Mouse (Mus musculus): Measurements from ENCODE around the gene Ifitm3. TPM values are rescaled to one million over a fixed set of nuclear protein-coding genes. Genes with fewer than 3 reads are reported as not detected.
A peak's percentile ranks its signal among the peaks of the same experiment; 100 is the strongest.
"Not testable (repeated sequence)": the region's sequence is repeated elsewhere in the genome, so short reads cannot be mapped to it uniquely, and the experiment has no call there.

Ifitm3 gene
- polyA plus RNA-seq, 1 experiment from 2014 or later: 61.7 TPM

DNA sequence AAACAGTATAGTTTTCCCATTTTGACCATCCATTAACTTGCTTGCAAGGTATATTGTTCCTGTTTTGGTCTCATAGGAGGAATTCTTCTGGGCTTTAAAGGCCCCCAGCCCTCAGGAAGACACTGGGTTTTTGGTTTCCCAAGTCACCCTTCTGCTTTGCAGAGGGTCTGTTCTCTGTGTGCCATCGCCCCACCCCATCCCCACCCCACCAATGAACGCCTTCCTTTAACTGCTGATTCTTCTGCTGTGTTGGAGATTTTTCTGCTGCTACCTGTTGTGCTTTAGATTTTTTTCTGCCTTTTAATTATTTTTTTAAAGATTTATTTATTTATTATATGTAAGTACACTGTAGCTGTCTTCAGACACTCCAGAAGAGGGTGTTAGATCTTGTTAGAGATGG is 18.3 kb upstream of the Ifitm3 start, which contains the start of gene Gm17387:
TSS of gene Gm17387 (plus strand) at position 301 of the 400 bp plus-strand sequence.
- Histone ChIP-seq H3K27ac (no peak within 1 kb of the TSS), H3K4me1 (replicated peaks) (peaks cover 33% of the 10 kb centered on the region), H3K36me3 (no peaks in the 10 kb centered on the region), H3K4me2 (no peak within 1 kb of the TSS), H3K9me3 (replicated peaks) (no peaks in the 10 kb centered on the region), H3K4me3 (replicated peaks) (no peak within 1 kb of the TSS), H3K9ac (no peak within 1 kb of the TSS), H3K27me3 (no peaks in the 10 kb centered on the region)
- DNase-seq: no peak
- WGBS (ENCODE audit: insufficient replicate concordance): 80% methylated on average over 2 of the region's 2 CpGs
- ATAC-seq (ENCODE audit: low read depth): no peak

GRCm38 (mm10) chr7:141026740-141027098 is 16.1 kb upstream of the Ifitm3 start:
- Histone ChIP-seq H3K9ac (no peak overlapping the region), H3K4me2 (no peak overlapping the region), H3K4me1 (replicated peaks) (peaks cover 18% of the 10 kb centered on the region), H3K9me3 (replicated peaks) (no peaks in the 10 kb centered on the region), H3K27me3 (no peaks in the 10 kb centered on the region), H3K36me3 (no peaks in the 10 kb centered on the region), H3K4me3 (replicated peaks) (no peak overlapping the region), H3K27ac (no peak overlapping the region)
- DNase-seq (no peak), ATAC-seq (ENCODE audit: low read depth) (no peak)
- WGBS (ENCODE audit: insufficient replicate concordance): 63% methylated on average over 5 of the region's 5 CpGs

DNA sequence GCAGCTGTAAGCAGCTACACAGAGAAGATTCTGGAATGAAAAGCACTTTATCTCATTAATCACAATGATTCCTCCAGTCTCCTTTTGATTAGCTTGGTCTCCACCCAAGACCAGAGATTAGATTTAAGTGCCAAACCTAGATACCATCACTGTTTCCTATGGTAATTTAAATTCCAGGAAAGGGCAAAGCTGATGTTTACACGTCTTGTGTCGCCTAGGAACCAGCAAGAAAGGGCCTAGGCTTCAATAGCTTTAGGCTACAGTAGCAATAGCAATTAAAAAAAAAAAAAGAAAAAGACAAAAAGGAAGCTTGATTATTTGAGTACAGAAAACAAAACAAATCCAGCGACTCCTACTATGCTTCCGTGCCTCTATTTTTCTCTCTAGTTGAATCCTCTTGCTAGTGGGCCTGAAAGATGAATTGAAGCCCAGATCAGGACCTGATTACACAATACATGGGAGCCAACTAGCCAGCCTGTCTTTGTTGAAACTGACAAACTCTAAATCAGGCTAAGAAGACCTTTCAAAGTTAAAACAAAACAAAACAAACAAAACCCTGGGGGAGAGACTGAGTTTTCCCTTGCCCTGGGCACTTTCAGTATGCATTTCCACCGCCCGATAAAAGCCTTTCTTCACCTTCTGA is 15.6 kb upstream of the Ifitm3 start:
- no peaks in the 10 kb centered on the region for H3K27me3 ChIP-seq
- H3K9me3 ChIP-seq (replicated peaks): no peaks in the 10 kb centered on the region
- no peak overlapping the region for H3K4me3 ChIP-seq (replicated peaks)
- WGBS (ENCODE audit: insufficient replicate concordance): 66% methylated on average over 6 of the region's 6 CpGs
- no peak overlapping the region for H3K4me2 ChIP-seq
- H3K27ac ChIP-seq: no peak overlapping the region
- no peak overlapping the region for H3K9ac ChIP-seq
- no peaks in the 10 kb centered on the region for H3K36me3 ChIP-seq
- no peak for ATAC-seq (ENCODE audit: low read depth)
- no peak for DNase-seq
- peaks cover 22% of the 10 kb centered on the region for H3K4me1 ChIP-seq (replicated peaks)

- no peaks in the 10 kb centered on the region for H3K9me3 ChIP-seq (replicated peaks)
- H3K36me3 ChIP-seq: no peaks in the 10 kb centered on the region
- H3K27me3 ChIP-seq: no peaks in the 10 kb centered on the region
- WGBS (ENCODE audit: insufficient replicate concordance): 52% methylated on average over 6 of the region's 6 CpGs
- H3K4me1 ChIP-seq (replicated peaks): peaks cover 20% of the 10 kb centered on the region
- no peak for DNase-seq
- ATAC-seq (ENCODE audit: low read depth): no peak
- no peak overlapping the region for H3K4me2 ChIP-seq
- no peak overlapping the region for H3K9ac ChIP-seq
- H3K4me3 ChIP-seq (replicated peaks): no peak overlapping the region
- H3K27ac ChIP-seq: no peak overlapping the region
Measured at GRCm38 (mm10) chr7:141024865-141025838, 14.6 kb upstream of the Ifitm3 start.

GRCm38 (mm10) chr7:141021489-141022449 is 11.2 kb upstream of the Ifitm3 start:
- Histone ChIP-seq H3K9me3 (replicated peaks) (no peaks in the 10 kb centered on the region), H3K4me3 (replicated peaks) (no peak overlapping the region), H3K9ac (no peak overlapping the region), H3K27me3 (no peaks in the 10 kb centered on the region), H3K4me1 (replicated peaks) (peaks cover 12% of the 10 kb centered on the region), H3K4me2 (no peak overlapping the region), H3K27ac (no peak overlapping the region), H3K36me3 (no peaks in the 10 kb centered on the region)
- 56% methylated on average over 14 of the region's 14 CpGs for WGBS (ENCODE audit: insufficient replicate concordance)
- ATAC-seq (ENCODE audit: low read depth) (0 out of 2 replicates have a peak, but pooled peaks have one; percentile 23), DNase-seq (no peak)

DNA sequence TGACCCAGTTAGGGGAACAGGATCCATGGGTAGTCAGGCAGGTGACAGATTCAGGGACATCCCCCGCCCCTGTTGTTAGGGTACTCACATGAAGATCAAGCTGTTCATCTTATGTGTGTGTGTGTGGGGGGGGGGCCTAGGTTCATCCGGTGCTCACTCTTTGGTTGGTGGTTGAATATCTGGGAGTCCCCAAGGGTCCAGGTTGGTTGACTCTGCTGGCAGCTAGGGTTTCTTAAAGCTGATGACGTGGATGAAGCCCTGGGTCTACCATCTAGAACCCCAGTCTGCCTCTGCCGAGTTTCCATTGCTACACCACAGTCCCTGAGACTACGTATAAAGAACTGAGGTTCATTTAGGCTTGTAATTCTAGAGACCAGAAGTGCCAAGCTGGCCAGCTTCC is 8.5 kb upstream of the Ifitm3 start:
- Histone ChIP-seq H3K36me3 (no peaks in the 10 kb centered on the region), H3K4me3 (replicated peaks) (no peak overlapping the region), H3K4me1 (replicated peaks) (peaks cover 10% of the 10 kb centered on the region), H3K9me3 (replicated peaks) (no peaks in the 10 kb centered on the region), H3K27me3 (no peaks in the 10 kb centered on the region), H3K4me2 (no peak overlapping the region), H3K9ac (no peak overlapping the region), H3K27ac (no peak overlapping the region)
- ATAC-seq (ENCODE audit: low read depth) (no peak), DNase-seq (no peak)
- 83% methylated on average over 5 of the region's 5 CpGs for WGBS (ENCODE audit: insufficient replicate concordance)

DNA sequence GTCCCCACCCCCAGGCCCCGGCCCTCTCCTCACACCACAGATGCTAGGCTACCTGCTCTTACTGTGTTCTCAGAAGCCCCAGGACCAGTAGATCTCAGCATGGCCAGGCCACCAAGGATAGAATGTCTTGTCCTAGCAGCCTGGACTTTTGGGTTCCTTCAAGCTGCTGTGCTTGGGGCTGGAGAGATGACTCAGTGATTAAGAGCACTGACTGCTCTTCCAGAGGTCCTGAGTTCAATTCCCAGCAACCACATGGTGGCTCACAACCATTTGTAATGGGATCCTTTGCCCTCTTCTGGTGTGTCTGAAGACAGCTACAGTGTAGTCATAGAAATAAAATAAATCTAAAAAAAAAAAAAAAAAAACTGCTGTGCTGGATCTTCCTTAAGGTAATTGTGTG is 7.3 kb upstream of the Ifitm3 start, which contains the start of gene Ifitm6:
TSS of gene Ifitm6 (minus strand) at position 101 of the 400 bp plus-strand sequence.
- not testable (repeated sequence) for H3K27ac ChIP-seq; H3K27me3 ChIP-seq; DNase-seq; H3K9me3 ChIP-seq (replicated peaks); H3K4me3 ChIP-seq (replicated peaks); H3K4me2 ChIP-seq; ATAC-seq (ENCODE audit: low read depth); H3K36me3 ChIP-seq; H3K9ac ChIP-seq
- WGBS (ENCODE audit: insufficient replicate concordance): 50% methylated on average over 1 of the region's 1 CpGs
- peaks cover 13% of the 10 kb centered on the region for H3K4me1 ChIP-seq (replicated peaks)

GRCm38 (mm10) chr7:141016707-141017697 is 6.4 kb upstream of the Ifitm3 start:
- 66% methylated on average over 10 of the region's 10 CpGs for WGBS (ENCODE audit: insufficient replicate concordance)
- Histone ChIP-seq H3K27ac (no peak overlapping the region), H3K4me2 (no peak overlapping the region), H3K4me3 (replicated peaks) (no peak overlapping the region), H3K9me3 (replicated peaks) (no peaks in the 10 kb centered on the region), H3K36me3 (no peaks in the 10 kb centered on the region), H3K4me1 (replicated peaks) (peaks cover 21% of the 10 kb centered on the region), H3K27me3 (no peaks in the 10 kb centered on the region), H3K9ac (no peak overlapping the region)
- ATAC-seq (ENCODE audit: low read depth) (no peak; the same call in 1 of the 2 replicates), DNase-seq (no peak)

GRCm38 (mm10) chr7:141011238-141011770 is 734 bp upstream of the Ifitm3 start:
- peaks cover 54% of the 10 kb centered on the region for H3K4me1 ChIP-seq (replicated peaks)
- H3K27ac ChIP-seq: peak overlapping the region; percentile 16; the same call in 1 of the 2 replicates
- H3K36me3 ChIP-seq: no peaks in the 10 kb centered on the region
- peak overlapping the region; percentile 49; the same call in 1 of the 2 replicates for H3K9ac ChIP-seq
- WGBS (ENCODE audit: insufficient replicate concordance): 59% methylated on average over 7 of the region's 7 CpGs
- no peak overlapping the region for H3K4me3 ChIP-seq (replicated peaks)
- peak overlapping the region; percentile 60 for H3K4me2 ChIP-seq
- no peaks in the 10 kb centered on the region for H3K9me3 ChIP-seq (replicated peaks)
- no peaks in the 10 kb centered on the region for H3K27me3 ChIP-seq
- ATAC-seq (ENCODE audit: low read depth): peak; percentile 52
- DNase-seq: no peak

DNA sequence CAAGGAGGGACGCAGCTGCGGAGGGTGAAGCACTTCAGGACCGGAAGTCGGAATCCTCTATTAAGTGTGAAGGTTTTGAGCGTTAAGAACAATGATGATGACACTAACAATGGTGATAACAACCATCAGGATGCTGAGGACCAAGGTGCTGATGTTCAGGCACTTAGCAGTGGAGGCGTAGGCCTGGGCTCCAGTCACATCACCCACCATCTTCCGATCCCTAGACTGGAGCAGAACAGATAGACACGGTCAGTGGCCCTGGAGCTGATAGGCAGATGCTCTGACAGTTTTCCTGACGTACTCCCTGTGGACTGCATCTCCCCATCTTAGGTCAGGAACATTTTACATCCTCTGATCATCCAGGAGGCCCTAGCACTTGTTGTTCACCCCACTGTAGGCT is 905 bp downstream of the Ifitm3 start:
- DNase-seq (no peak), ATAC-seq (ENCODE audit: low read depth) (no peak)
- peak overlapping the region; percentile 49; the same call in 1 of the 2 replicates for H3K9ac ChIP-seq
- H3K27ac ChIP-seq: no peak overlapping the region
- H3K4me2 ChIP-seq: peak overlapping the region; percentile 60
- 72% methylated on average over 9 of the region's 9 CpGs for WGBS (ENCODE audit: insufficient replicate concordance)
- no peaks in the 10 kb centered on the region for H3K9me3 ChIP-seq (replicated peaks)
- peaks cover 48% of the 10 kb centered on the region for H3K4me1 ChIP-seq (replicated peaks)
- H3K27me3 ChIP-seq: no peaks in the 10 kb centered on the region
- H3K36me3 ChIP-seq: no peaks in the 10 kb centered on the region
- H3K4me3 ChIP-seq (replicated peaks): peak overlapping the region; percentile 49

Data from liver, embryonic 13.5 days (tissue).